Mouse (Mus musculus) limb, embryonic 12.5 days (tissue): ENCODE measurements around the gene Krtap9-1. TPM values are rescaled to one million over a fixed set of nuclear protein-coding genes. Genes with fewer than 3 reads are reported as not detected.
"Not testable (repeated sequence)": the region's sequence is repeated elsewhere in the genome, so short reads cannot be mapped to it uniquely, and the experiment has no call there.

Experiments
- ATAC-seq: fragments of 200-750 bp; cut with Nextera tagmentation; 2 replicates; pipeline ENCODE4 v1.8.0; 2017; ENCODE audit warnings: low read depth, moderate TSS enrichment; ENCODE audit not compliant: insufficient number of reproducible peaks, insufficient read depth, low FRiP score, low TSS enrichment
- H3K27ac ChIP-seq: fragments of 300-500 bp; sonication (generic); 2 replicates; pipeline ENCODE4 v1.5.1; 2016; ENCODE audit warnings: mild to moderate bottlenecking, moderate library complexity
- H3K27me3 ChIP-seq: fragments of 300-500 bp; sonication (generic); 2 replicates; pipeline ENCODE4 v1.6.1; 2016; ENCODE audit warnings: mild to moderate bottlenecking, moderate library complexity
- H3K36me3 ChIP-seq: fragments of 300-500 bp; sonication (generic); 2 replicates; pipeline ENCODE4 v1.6.1; 2016; ENCODE audit warnings: mild to moderate bottlenecking, moderate library complexity
- H3K4me1 ChIP-seq: fragments of 300-500 bp; sonication (generic); replicated peaks from 2 replicates; pipeline ENCODE4 v1.6.1; 2016
- H3K4me2 ChIP-seq: fragments of 300-500 bp; sonication (generic); 2 replicates; pipeline ENCODE4 v1.6.1; 2016; ENCODE audit warnings: mild to moderate bottlenecking, moderate library complexity
- H3K4me3 ChIP-seq: fragments of 300-500 bp; sonication (generic); replicated peaks from 2 replicates; pipeline ENCODE4 v1.5.1; 2016; ENCODE audit warnings: mild to moderate bottlenecking
- H3K9ac ChIP-seq: fragments of 300-500 bp; sonication (generic); replicated peaks from 2 replicates; pipeline ENCODE4 v1.6.1; 2016; ENCODE audit warnings: mild to moderate bottlenecking, moderate library complexity
- H3K9me3 ChIP-seq: fragments of 300-500 bp; sonication (generic); 2 replicates; pipeline ENCODE4 v1.6.1; 2016; ENCODE audit warnings: mild to moderate bottlenecking, moderate library complexity
- WGBS: fragments of 180-500 bp; shearing (Covaris S2); methylation state at CpG from one replicate; pipeline ENCODE4 v1.1.7; 2016; 5-methylcytosine and 5-hydroxymethylcytosine counted together
- polyA plus RNA-seq: library from polyadenylated mRNA; unstranded; fragments of >200 nt; fragmentation: Nextera tagmentation; extraction: Ambion mirVana; gene quantifications from 2 replicates; pipeline ENCODE4 v1.2.1, GENCODE M21; 2016

The Krtap9-1 gene
- not detected in 2 replicates for polyA plus RNA-seq

DNA sequence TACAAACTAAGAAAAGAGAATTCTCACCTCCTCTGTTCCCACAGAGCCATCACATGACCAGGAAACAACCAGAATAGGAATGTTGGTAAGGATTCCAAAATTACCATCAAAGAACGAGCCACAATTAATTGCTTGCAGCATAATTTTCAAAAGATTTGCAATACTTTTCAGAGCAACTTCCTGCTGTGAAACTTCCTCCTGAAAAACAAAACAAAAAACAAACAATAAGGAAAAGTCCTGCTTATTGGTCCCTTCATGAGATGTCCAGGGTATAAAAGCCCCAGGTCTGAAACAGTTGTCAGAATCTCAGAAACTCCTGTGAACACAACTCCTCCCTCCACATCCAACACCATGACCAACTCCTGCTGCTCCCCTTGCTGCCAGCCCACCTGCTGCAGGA lies at the start of gene Krtap9-1:
Krtap9-1 (plus strand) TSS at position 301 of the 400 bp plus-strand sequence.
- not testable (repeated sequence) for ATAC-seq, H3K4me3 ChIP-seq, H3K27me3 ChIP-seq, H3K36me3 ChIP-seq, H3K9ac ChIP-seq, H3K4me2 ChIP-seq, H3K4me1 ChIP-seq, H3K9me3 ChIP-seq, H3K27ac ChIP-seq
- WGBS: 66% methylated on average over 1 of the region's 1 CpGs

DNA sequence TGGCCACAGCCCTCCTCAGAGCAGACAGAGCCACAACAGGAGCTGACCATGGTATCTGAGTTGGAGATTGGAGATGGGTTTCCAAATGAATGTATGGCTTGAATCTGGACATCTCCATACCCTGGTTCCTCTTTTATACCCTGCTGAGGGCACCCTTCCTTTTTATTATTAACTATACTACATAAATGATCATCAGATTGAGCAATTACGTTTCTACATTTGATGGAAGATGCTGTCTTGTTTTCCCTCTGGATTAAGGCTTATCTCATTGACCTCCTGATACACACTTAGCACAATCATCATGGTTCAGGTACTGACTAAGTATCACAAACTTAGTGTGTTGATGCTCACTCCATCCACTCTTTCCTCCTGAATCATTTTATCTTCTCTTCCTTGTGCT lies 35.2 kb upstream of the Krtap9-1 start, which contains the start of gene 2300003K06Rik:
2300003K06Rik (minus strand) TSS at position 101 of the 400 bp plus-strand sequence.
- H3K27me3 ChIP-seq: no peaks in the 10 kb centered on the region
- 77% methylated on average over 1 of the region's 1 CpGs for WGBS
- 0 out of 2 replicates have a peak, but pooled peaks cover 6% of the 10 kb centered on the region for H3K9me3 ChIP-seq
- no peak within 1 kb of the TSS for H3K27ac ChIP-seq
- no peaks in the 10 kb centered on the region for H3K36me3 ChIP-seq
- no peak within 1 kb of the TSS for H3K4me2 ChIP-seq
- no peak for ATAC-seq
- H3K9ac ChIP-seq: no peak within 1 kb of the TSS
- no peak within 1 kb of the TSS for H3K4me3 ChIP-seq
- H3K4me1 ChIP-seq: no peaks in the 10 kb centered on the region

- no peaks in the 10 kb centered on the region for H3K36me3 ChIP-seq
- no peaks in the 10 kb centered on the region for H3K27me3 ChIP-seq
- H3K4me2 ChIP-seq: no peak overlapping the region
- 15% methylated on average over 1 of the region's 1 CpGs for WGBS
- H3K9ac ChIP-seq: no peak overlapping the region
- no peak overlapping the region for H3K4me3 ChIP-seq
- H3K27ac ChIP-seq: no peak overlapping the region
- H3K4me1 ChIP-seq: no peaks in the 10 kb centered on the region
- ATAC-seq: no peak
- H3K9me3 ChIP-seq: 0 out of 2 replicates have a peak, but pooled peaks cover 3% of the 10 kb centered on the region
These were observed 31.0 kb upstream of the Krtap9-1 start for GRCm38 (mm10) chr11:99842185-99842584.

DNA sequence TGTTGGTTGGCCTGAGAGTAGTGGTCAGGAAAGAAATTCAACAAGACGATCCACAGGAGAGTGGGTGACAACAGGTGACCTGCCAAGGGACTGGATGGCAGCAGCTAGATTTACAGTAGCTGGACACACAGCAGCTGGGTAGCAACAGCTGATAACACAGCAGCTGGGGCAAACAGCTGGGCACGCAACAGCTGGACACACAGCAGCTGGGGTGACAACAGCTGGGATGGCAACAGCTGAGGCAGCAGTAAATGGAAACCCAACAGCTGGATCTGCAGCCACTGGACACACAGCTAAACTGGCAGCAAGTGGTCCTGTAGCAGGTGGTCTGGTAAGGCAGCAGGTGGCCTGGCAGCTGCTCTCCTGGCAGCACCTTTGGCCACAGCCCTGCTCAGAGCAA lies 26.4 kb upstream of the Krtap9-1 start:
- ATAC-seq: no peak
- H3K9ac ChIP-seq: no peak overlapping the region
- no peaks in the 10 kb centered on the region for H3K27me3 ChIP-seq
- WGBS: 82% methylated on average over 2 of the region's 2 CpGs
- H3K36me3 ChIP-seq: no peaks in the 10 kb centered on the region
- H3K4me1 ChIP-seq: no peaks in the 10 kb centered on the region
- peaks cover 7% of the 10 kb centered on the region; the same call in 1 of the 2 replicates for H3K9me3 ChIP-seq
- H3K27ac ChIP-seq: no peak overlapping the region
- no peak overlapping the region for H3K4me3 ChIP-seq
- no peak overlapping the region for H3K4me2 ChIP-seq

DNA sequence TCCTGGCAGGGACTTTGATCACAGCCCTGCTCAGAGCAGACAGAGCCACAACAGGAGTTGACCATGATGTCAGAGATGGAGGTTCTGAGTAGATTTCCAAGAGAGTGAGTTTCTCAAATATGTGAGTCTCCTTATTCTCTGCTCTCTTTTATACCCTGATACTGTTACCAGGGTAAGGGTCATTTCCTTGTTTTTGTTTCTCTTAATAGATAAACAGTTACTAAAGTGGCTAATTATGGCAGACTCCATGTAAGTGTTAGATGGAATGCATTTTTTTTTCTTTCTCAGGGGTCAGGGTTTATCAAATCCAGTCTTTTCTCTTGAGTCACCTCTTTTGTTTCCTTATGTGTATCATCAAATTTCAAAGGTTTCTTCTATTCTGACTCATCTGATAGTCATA lies 21.7 kb upstream of the Krtap9-1 start, which contains the start of gene Krtap4-16:
Krtap4-16 (minus strand) TSS at position 101 of the 400 bp plus-strand sequence.
- Histone ChIP-seq H3K9ac (no peak within 1 kb of the TSS), H3K9me3 (peaks cover 7% of the 10 kb centered on the region; the same call in 1 of the 2 replicates), H3K4me2 (no peak within 1 kb of the TSS), H3K27me3 (no peaks in the 10 kb centered on the region), H3K4me1 (no peaks in the 10 kb centered on the region), H3K4me3 (no peak within 1 kb of the TSS), H3K36me3 (no peaks in the 10 kb centered on the region), H3K27ac (no peak within 1 kb of the TSS)
- ATAC-seq: no peak

DNA sequence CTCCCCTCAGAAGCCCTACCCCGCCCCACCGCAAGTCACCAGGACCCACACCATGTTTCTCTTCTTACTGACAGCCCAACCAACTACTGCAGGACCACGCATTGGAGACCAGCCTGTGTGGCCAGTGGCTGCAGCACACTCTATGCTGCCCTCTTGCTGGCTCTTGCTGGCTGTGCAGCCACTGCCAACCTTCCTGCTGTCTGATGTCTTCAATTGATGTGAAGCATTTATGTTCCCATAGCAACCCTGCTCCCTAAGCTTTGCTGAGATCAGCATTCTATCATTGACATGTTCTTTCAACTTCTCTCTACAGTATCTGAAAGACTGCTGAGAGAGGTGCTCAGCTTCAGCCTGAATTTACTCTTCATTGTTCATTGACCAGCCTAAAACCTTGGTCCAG lies 19.1 kb upstream of the Krtap9-1 start:
- no peak overlapping the region for H3K27ac ChIP-seq
- no peak overlapping the region for H3K4me2 ChIP-seq
- no peaks in the 10 kb centered on the region for H3K4me1 ChIP-seq
- H3K4me3 ChIP-seq: no peak overlapping the region
- ATAC-seq: no peak
- no peaks in the 10 kb centered on the region for H3K36me3 ChIP-seq
- WGBS: 49% methylated on average over 3 of the region's 3 CpGs
- H3K27me3 ChIP-seq: no peaks in the 10 kb centered on the region
- no peak overlapping the region for H3K9ac ChIP-seq
- peaks cover 7% of the 10 kb centered on the region; the same call in 1 of the 2 replicates for H3K9me3 ChIP-seq

- 92% methylated on average over 2 of the region's 2 CpGs for WGBS
These were observed 15.6 kb upstream of the Krtap9-1 start, which contains the start of gene Gm11568 for GRCm38 (mm10) chr11:99857617-99858016. Gene Gm11568, plus strand, starts transcription at chr11:99857917.

GRCm38 (mm10) chr11:99858761-99859160 lies 14.4 kb upstream of the Krtap9-1 start:
- H3K9me3 ChIP-seq: no peaks in the 10 kb centered on the region
- H3K36me3 ChIP-seq: no peaks in the 10 kb centered on the region
- ATAC-seq: no peak
- H3K4me1 ChIP-seq: no peaks in the 10 kb centered on the region
- no peak overlapping the region for H3K9ac ChIP-seq
- no peak overlapping the region for H3K4me2 ChIP-seq
- H3K27ac ChIP-seq: no peak overlapping the region
- no peak overlapping the region for H3K4me3 ChIP-seq
- WGBS: 82% methylated on average over 2 of the region's 2 CpGs
- H3K27me3 ChIP-seq: no peaks in the 10 kb centered on the region

More at GRCm38 (mm10) chr11:99857617-99858016, 15.6 kb upstream of the Krtap9-1 start, which contains the start of gene Gm11568:
- Histone ChIP-seq H3K9me3 (no peaks in the 10 kb centered on the region), H3K4me3 (no peak within 1 kb of the TSS), H3K9ac (no peak within 1 kb of the TSS), H3K27me3 (no peaks in the 10 kb centered on the region), H3K27ac (no peak within 1 kb of the TSS), H3K4me1 (no peaks in the 10 kb centered on the region), H3K36me3 (no peaks in the 10 kb centered on the region), H3K4me2 (no peak within 1 kb of the TSS)
- no peak for ATAC-seq

GRCm38 (mm10) chr11:99864176-99864575 lies 9.0 kb upstream of the Krtap9-1 start, which contains the start of gene Gm11559:
Gene Gm11559, plus strand, starts transcription at chr11:99864476.
- WGBS: 76% methylated on average over 1 of the region's 1 CpGs
- H3K4me1 ChIP-seq, H3K27me3 ChIP-seq, H3K36me3 ChIP-seq, H3K4me3 ChIP-seq, H3K9me3 ChIP-seq, H3K4me2 ChIP-seq, ATAC-seq, H3K9ac ChIP-seq, H3K27ac ChIP-seq: not testable (repeated sequence)

DNA sequence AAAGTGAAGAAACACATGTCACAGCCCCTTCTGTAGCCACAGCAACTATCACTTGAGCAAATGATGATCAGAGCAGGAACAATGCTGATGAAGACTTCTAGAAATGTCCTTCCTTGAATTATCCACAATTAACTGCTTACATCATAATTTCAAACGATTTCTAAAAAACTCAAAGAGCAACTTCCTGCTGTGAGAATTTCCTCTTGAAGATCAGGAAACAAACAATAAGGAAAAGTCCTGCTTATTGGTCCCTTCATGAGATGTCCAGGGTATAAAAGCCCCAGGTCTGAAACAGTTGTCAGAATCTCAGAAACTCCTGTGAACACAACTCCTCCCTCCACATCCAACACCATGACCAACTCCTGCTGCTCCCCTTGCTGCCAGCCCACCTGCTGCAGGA lies 5.7 kb downstream of the Krtap9-1 start, which contains the start of gene Gm11567:
Gm11567 (plus strand) TSS at position 301 of the 400 bp plus-strand sequence.
- H3K36me3 ChIP-seq, ATAC-seq, H3K27me3 ChIP-seq, H3K9me3 ChIP-seq, H3K27ac ChIP-seq, H3K4me3 ChIP-seq, H3K9ac ChIP-seq, H3K4me1 ChIP-seq, H3K4me2 ChIP-seq: not testable (repeated sequence)
- 50% methylated on average over 1 of the region's 1 CpGs for WGBS

DNA sequence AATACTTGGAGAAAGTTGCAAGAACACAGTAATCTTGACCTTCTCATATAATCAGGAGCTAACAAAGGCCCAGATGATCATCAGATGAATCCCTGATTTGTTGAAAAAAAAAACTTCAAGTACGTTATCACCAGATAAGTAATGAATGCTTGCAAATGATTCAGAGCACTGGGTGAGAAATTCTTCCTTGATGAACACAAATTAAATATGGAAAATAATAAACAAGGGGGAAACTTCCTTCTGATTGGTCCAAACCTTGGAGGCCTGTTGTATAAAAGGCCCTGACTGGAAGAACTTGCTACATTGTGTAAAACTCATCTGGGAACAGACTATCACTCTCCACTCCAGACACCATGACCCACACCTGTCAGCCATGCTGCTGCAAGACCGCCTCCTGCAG lies 34.4 kb downstream of the Krtap9-1 start, which contains the start of gene Krtap31-1:
Krtap31-1 (plus strand) TSS at position 301 of the 400 bp plus-strand sequence.
- Histone ChIP-seq H3K36me3 (no peaks in the 10 kb centered on the region), H3K4me3 (no peak within 1 kb of the TSS), H3K4me1 (no peaks in the 10 kb centered on the region), H3K27ac (no peak within 1 kb of the TSS), H3K27me3 (no peaks in the 10 kb centered on the region), H3K9me3 (no peaks in the 10 kb centered on the region), H3K9ac (no peak within 1 kb of the TSS), H3K4me2 (no peak within 1 kb of the TSS)
- ATAC-seq: no peak
- 82% methylated on average over 2 of the region's 2 CpGs for WGBS

DNA sequence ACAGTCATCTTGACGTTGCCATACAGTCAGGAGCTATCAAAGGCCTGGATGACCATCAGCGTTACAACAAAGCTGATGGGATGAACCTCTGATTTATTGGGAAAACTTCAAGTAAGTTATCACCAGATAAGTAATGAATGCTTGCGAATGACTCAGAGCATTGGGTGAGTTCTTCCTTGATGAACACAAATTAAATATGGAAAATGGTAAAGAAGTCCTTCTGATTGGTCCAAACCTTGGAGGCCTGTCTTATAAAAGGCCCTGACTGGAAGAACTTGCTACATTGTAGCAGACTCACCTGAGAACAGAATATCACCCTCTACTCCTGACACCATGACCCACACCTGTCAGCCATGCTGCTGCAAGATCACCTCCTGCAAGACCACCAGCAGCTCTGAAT lies 41.3 kb downstream of the Krtap9-1 start, which contains the start of gene Gm11565:
Gm11565 (plus strand) TSS at position 301 of the 400 bp plus-strand sequence.
- Histone ChIP-seq H3K9ac (no peak within 1 kb of the TSS), H3K27ac (no peak within 1 kb of the TSS), H3K4me2 (no peak within 1 kb of the TSS), H3K36me3 (no peaks in the 10 kb centered on the region), H3K4me3 (no peak within 1 kb of the TSS), H3K4me1 (no peaks in the 10 kb centered on the region), H3K9me3 (no peaks in the 10 kb centered on the region), H3K27me3 (no peaks in the 10 kb centered on the region)
- WGBS: 92% methylated on average over 3 of the region's 3 CpGs
- ATAC-seq: no peak
